Mouse (Mus musculus) heart, postnatal 4 days (tissue): ENCODE results near the gene Cfap45. TPM values are rescaled to one million over a fixed set of nuclear protein-coding genes. Genes with fewer than 3 reads are reported as not detected.

Experiments used
- DNase-seq: peaks from one replicate; pipeline ENCODE4 v3.0.0; 2021
- total RNA-seq, 2 experiments: library from RNA; stranded (reverse); gene quantifications; 2 replicates each; pipeline ENCODE4 v1.2.3; 2021

Cfap45 gene
- total RNA-seq, 2 experiments from 2014 or later = 3.3 to 3.5 TPM

DNA sequence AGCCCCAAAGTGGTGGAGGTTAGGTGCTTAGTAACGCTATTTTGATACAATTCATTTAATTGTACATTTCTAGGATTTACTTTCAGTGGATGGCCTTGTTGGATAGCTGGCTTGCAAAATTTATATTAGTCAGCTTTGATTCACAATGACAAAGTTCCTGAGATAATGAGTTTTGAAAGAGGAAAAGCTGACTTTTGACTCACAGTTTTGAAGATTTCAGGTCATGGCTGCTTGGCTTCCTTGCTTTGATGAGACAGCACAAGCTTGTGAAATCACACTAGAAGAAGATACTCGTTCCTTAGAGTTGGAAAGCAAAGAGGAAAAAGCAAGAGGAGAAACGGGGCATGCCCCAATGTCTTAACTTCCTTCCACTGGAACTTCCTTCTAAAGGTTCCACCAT lies 45.5 kb downstream of the Cfap45 start:
- no peak for DNase-seq

DNA sequence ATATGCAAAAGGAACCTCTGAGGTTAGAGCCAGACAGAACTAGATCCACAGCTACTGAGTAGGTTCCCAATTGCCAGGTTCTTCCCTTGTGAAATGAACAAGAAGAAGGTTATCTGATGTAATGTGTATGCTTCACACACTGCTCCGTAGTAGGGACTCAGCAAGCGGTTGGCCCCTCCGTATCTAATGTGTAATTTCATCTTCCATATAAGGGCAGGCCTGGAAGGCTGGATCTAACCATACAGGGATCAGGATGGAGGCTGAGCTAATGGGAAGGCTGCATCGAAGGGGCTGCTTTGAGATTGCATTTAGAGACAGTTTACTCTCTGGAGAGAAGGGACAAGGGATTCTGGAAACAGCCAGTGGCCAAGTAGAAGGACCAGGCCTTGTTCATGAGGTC lies 47.2 kb downstream of the Cfap45 start:
- DNase-seq = no peak

DNA sequence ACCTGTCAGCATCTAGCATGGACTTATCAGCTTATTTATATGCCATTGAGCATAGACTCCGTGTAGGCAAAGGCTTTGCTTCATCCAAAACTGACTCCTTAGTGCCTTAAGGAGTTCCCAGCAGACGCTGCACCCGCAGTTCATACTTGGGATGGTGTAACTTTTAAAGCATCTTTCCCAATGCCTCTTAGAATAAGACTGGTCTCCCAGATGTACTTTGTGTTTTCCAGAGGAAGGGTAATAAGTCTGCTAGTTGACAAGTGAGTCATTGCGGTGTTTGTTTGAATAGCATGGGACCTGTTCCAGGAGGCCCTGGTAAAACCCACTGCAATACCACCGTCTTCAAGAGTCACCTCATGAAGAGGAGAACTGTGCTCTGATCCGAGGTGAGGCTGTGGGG lies 59.5 kb downstream of the Cfap45 start:
- DNase-seq = no peak

DNA sequence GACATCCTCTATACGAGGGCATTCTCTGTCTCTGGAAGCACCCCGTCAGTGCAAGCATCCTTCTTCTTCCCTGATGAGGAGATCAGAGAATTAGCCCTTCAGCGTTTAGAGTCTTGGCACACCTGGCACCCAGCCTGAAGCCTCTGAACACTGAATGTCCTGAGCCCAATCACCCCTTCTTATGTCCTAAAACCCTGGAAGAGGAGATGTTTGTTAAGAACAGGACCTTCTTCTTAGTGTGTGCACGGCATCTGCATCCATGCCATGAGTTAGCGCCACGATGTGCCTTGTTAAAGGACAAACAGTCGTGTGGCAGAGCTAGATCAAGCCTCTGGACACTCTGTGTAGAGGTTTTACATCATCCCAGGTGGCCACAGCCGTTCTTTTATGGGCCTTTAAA lies 61.8 kb downstream of the Cfap45 start:
- DNase-seq = no peak

DNA sequence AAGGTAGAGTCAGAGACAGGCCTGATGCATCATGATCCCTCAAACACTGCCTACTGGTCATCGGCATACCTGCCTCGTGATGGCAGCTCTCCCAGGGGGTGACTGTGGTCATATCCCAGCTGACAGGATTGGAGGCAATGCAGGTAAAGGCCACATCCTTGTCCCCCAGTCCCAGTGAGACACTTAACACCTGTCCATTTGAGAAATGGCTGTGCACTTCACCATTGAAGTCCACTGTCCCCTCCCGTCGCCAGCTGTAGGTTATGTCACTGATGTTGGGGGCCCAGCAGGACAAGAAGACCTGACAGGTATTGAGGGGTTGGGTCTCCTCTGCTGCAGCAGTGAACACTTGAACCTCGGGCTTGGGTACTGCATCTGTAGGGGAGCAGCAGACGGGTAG lies 63.7 kb downstream of the Cfap45 start:
- DNase-seq = no peak

DNA sequence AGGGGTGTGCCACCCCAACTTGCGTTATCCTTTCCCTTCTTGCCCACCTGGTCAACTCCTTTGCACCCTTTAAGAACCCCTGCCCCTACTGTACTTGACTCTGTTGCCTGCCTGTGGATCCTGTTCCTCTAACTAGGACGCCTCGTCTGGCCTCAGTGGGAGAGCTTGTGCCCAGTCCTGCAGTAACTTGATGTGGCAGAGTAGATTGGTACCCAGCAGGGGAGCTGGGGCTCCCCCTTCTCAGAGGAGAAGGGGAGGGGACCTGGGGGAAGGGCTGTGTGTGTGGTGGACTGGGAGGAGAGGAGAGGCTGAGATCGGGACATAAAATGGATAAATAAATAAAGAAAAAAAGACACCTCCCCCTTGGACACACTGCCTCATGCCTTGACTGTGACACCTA lies 64.4 kb downstream of the Cfap45 start:
- no peak for DNase-seq

DNA sequence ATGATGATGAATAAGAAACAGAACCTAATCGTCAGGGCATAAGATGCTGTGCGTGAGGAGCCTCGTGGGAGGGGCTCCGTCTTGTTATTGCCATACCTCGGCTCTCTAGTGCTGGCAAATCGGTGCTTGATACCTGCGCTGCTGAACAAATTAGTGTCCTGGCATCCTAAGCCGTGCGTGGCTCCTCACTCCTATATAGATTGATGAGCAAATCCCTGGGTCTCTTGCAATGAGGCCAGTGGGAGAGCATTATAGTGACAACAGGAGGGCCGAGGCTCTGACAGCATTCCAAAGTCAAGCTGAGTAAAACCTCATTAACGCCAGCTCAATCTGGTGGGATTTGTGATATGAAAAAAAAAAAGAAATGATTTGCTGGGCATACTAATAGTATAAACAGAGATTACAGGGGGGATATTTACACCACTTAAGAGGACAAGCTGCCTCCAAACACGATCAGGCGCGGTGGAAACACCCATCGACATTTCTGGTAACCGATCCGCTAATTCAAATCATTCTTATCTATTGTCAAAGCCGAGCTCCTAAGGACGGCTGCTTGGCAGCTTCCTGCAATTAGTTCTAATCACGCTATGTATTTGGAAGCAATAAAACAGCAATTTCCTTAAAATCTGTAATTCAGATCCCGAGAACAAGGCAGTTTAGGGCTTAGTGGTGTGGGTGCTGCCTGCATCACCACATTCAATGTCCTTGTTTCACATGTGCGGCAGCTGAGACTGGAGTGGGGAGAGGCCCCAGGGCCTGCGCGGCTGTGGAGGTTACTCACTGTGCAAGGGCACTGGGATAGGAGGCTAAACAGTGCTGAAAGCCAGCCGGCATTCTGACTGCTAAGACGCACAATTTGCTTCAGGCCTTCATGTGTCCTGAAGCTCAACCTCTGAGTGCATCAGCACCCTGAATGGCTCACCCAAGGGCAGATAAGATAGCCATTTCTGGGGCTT lies 65.3 kb downstream of the Cfap45 start:
- no peak for DNase-seq

DNA sequence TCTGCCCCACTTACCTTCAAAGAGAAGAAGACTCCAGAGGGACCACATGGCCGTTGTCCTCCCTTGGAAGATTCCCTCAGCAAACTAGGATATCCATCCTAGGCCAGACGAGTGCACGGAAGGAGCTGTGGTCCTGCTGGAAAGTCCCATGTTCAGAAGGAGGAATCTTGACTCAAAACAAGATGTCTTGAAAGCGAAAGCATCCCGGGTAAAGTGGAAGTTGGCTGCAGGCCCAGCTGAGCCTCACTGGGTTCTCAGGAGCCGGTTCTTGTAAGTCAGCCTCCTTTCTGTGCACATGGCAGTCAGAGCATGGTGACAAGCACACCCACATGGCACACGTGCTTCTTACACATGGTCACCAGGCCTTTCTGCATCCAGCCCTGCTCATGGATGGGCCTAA lies 69.8 kb downstream of the Cfap45 start, which contains the start of gene Slamf8:
Slamf8 (minus strand) TSS at position 184 of the 400 bp plus-strand sequence.
- peak; percentile 34 for DNase-seq

DNA sequence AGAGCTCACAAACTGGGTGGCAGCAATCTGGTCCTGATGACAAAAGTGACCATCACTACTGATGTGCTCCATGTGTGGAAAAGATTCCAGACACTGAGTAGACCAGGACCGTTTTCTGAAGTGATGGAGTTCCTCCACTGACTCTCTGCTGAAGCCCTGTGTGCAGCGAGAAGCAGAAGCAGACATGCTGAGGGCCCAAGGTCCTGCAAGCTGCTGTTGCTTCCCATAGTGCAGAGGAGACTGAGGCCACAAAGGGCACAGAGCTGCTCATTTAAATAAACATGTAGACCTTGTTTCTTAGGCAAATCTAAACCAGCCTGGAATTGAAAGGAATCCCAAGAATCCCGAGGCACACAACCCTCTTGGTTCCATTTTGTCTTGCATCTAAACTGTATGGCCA lies 72.7 kb downstream of the Cfap45 start:
- DNase-seq = no peak

DNA sequence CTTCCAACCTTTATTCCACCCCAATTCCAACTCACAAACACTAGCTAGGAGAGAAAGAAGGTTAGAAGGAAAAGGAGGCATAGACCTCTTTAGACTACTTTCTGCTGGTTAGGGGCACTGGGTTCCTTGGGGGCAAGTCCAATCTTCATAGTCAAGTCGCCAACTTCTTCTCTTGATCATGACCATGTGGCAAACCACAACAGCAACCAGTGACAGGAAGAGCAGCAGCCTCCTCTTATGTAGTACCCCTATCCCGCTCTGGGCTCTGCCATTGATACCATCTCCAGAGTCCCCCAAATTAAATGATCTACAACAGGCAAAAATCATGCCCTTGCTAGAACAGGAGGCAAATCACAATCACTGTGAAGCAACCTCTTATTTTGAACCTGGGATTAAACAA lies 73.4 kb downstream of the Cfap45 start:
- no peak for DNase-seq

DNA sequence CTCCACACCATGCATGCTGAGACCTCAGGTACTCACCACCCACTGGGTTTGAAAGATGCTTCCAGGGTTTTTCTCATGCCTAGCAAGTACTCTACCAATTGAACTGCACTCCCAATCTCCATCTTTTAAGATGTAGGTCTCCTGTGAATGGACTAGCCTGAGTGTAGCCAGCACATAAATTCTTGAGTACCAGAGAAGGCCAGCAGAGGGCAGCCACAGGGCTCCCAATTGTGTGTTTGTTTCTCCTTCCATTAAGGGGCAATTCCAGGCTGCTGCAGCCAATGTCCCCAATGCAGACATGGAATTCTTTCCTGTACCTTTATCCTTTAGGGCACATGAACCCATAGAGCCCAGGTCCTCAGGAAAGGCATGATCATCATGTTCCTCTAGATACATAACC lies 73.9 kb downstream of the Cfap45 start:
- peak; percentile 61 for DNase-seq

Other genes with a start within 250 kb of the Cfap45 start
- gene Atp1a2, start 222.7 kb upstream of the Cfap45 start, total RNA-seq = 10 to 100 TPM; 81.9 to 82.8 TPM
- not detected for gene Kcnj9, start 191.5 kb upstream of the Cfap45 start, total RNA-seq
- gene Kcnj10, start 179.6 kb upstream of the Cfap45 start, total RNA-seq = under 1 TPM; 0.11 to 0.14 TPM
- 10 to 100 TPM; 10.1 to 11.4 TPM for gene Pigm, start 144.3 kb upstream of the Cfap45 start, total RNA-seq
- 1 to 10 TPM; 1.4 to 1.8 TPM for gene Slamf9, start 45.4 kb upstream of the Cfap45 start, total RNA-seq
- 1 to 10 TPM; 2.5 to 3.1 TPM for gene Igsf9, start 39.0 kb upstream of the Cfap45 start, total RNA-seq
- 100 to 1,000 TPM; 230 to 244 TPM for gene Tagln2, start 20.8 kb upstream of the Cfap45 start, total RNA-seq
- gene Vsig8, start 35.1 kb downstream of the Cfap45 start, total RNA-seq = under 1 TPM in 1 of 2 experiments, not detected in 1; 0.17 TPM
- gene Slamf8, start 69.8 kb downstream of the Cfap45 start, total RNA-seq = not detected
- gene Fcrl6, start 81.8 kb downstream of the Cfap45 start, total RNA-seq = not detected
- 1 to 10 TPM; 6.0 to 6.3 TPM for gene Dusp23, start 112.2 kb downstream of the Cfap45 start, total RNA-seq
- gene Crp, start 177.3 kb downstream of the Cfap45 start, total RNA-seq = not detected